Mouse (Mus musculus): ENCODE results near the gene Zbtb17.
A peak's percentile ranks its signal among the peaks of the same experiment; 100 is the strongest.

The Zbtb17 gene

GRCm38 (mm10) chr4:141504471-141504870 lies 60.0 kb downstream of the Zbtb17 start:
- no peak for DNase-seq

GRCm38 (mm10) chr4:141505810-141506209 lies 61.4 kb downstream of the Zbtb17 start:
- no peak for DNase-seq

- peak in 1 of 2 experiments; percentile 6 for DNase-seq
Measured at GRCm38 (mm10) chr4:141506352-141506751, 61.9 kb downstream of the Zbtb17 start.

GRCm38 (mm10) chr4:141506893-141507292 lies 62.4 kb downstream of the Zbtb17 start:
- DNase-seq = no peak

GRCm38 (mm10) chr4:141510457-141510856 lies 66.0 kb downstream of the Zbtb17 start:
- DNase-seq = no peak

- DNase-seq = no peak
Measured at GRCm38 (mm10) chr4:141512145-141512544, 67.7 kb downstream of the Zbtb17 start.

GRCm38 (mm10) chr4:141514179-141514641 lies 69.8 kb downstream of the Zbtb17 start:
- no peak for DNase-seq
